Mouse (Mus musculus) heart, embryonic 10.5 days (tissue): Measurements from ENCODE around the gene Rec114. TPM values are rescaled to one million over a fixed set of nuclear protein-coding genes. Genes with fewer than 3 reads are reported as not detected.

ENCODE experiments used
- polyA plus RNA-seq: library from polyadenylated mRNA; unstranded; fragments of >200 nt; fragmentation: Nextera tagmentation; extraction: Ambion mirVana; gene quantifications from 2 replicates; pipeline ENCODE4 v1.2.1, GENCODE M21; 2016

The Rec114 gene
- polyA plus RNA-seq, 1 experiment from 2014 or later: 11.6 TPM

Other genes starting within 250 kb of the Rec114 start
- 33.1 and 38.8 TPM in 2 replicates for gene Cd276, start 188.5 kb downstream of the Rec114 start, polyA plus RNA-seq
- gene Nptn, start 161.7 kb downstream of the Rec114 start, polyA plus RNA-seq: 88.3 and 103 TPM in 2 replicates
- 3.0 and 3.8 TPM in 2 replicates for gene Hcn4, start 79.4 kb upstream of the Rec114 start, polyA plus RNA-seq